Mouse (Mus musculus): Measurements from ENCODE around the gene Actg1. TPM values are rescaled to one million over a fixed set of nuclear protein-coding genes. Genes with fewer than 3 reads are reported as not detected.
A peak's percentile ranks its signal among the peaks of the same experiment; 100 is the strongest.

The Actg1 gene
- total RNA-seq (2021), result 1,000 to 10,000 TPM; 1,451 to 1,562 TPM

DNA sequence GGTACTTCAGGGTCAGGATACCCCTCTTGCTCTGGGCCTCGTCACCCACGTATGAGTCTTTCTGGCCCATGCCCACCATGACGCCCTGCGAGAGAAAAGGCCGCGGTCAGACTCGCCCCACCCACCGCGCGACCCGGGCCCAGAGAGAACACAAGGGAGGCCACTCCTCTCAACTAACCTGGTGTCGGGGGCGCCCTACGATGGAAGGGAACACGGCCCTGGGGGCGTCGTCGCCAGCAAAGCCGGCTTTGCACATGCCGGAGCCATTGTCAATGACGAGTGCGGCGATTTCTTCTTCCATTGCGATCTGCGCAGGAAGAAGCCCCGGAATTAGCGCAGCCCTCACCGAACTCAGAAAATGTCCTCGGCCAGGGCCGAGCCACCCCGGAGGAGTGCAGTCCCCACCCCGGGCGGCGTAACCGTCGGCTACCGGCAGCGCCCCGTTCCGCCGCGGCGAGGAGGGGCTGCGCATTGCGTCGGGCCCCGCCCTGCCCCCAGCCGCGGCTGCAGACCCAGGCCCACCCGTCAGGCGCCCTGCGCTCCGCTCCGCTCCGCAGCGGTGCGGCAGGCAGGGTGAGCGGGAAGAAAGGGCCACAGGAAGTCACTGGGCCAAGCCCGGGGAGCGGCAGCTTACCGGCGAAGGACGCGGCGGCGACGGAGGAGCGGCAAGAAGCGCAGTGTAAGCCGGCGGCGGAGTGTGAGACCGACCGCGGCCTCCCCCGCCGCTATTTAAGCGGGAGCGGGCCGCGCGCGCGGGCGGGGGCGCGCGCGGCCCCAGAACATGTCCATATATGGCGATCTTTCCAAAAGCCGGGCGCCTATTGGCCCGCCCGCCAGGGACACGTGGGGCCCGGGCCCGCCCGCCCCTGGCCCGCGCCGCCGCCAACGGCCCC, at the start of gene Actg1:
TSS of gene Actg1 (minus strand) at position 752 of the 893 bp plus-strand sequence.
- DNase-seq (ENCODE audit: extremely low spot score in 1 of 2, low spot score in 1 of 2), result peak; percentile 66 to 81

DNA sequence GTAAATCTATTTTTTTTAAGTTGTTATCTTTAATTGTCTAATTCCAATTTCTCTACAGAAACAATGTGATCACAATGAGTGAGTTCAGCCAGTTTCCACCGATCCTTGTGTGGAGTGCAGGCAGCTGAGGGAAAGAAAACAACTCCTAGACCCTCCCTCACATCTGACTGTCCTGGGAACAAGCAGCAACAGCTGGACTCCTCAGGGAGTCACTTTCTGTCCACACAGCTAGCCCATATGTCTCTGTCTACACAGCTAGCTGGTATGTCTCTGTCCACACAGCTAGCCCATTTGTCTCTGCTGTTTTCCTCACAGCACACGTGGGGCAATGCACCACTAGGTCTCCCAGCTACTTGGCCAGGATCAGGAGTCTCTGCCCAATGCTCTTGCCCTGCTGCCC, 49.3 kb upstream of the Actg1 start:
- no peak for DNase-seq (ENCODE audit: extremely low spot score in 1 of 2, low spot score in 1 of 2)

DNA sequence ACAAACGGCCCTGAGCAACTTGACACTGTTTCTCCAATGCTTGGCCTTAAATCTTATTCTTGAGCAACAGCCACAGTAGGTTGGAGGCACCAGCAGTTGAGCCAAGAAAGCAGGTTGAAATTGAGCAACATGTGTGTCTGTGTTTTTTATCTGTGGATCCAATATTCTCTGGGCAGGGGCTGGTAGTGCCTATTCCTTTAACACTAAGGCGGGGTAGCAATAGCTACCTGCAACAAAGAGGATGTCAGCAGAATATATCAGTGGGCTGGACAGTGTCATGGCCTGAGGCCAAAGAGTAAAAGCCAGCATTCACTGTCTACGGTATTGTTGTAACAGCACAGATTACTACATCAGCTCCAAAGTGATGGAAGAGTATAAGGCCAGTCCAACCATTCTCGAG, 47.3 kb upstream of the Actg1 start:
- no peak for DNase-seq (ENCODE audit: extremely low spot score in 1 of 2, low spot score in 1 of 2)

DNA sequence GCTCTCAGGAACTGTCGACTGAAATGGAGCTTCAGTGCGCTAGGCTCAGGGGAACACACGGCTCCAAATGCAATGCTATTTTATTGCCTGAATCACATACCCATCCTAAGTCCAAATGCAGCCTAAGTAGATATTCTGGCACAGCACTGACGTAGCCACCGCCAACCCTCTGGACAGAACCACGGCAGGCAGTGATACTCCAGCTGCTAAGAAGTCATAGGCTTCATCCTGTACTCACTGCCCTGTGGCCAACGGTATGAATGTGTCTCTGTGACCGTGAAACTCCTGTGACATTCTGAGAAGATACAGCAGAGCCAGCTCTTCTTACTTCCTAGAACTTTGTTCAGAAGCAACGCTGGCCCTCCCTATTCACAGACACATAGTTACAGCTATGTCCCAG, 40.2 kb upstream of the Actg1 start:
- DNase-seq (ENCODE audit: extremely low spot score in 1 of 2, low spot score in 1 of 2), result no peak

DNA sequence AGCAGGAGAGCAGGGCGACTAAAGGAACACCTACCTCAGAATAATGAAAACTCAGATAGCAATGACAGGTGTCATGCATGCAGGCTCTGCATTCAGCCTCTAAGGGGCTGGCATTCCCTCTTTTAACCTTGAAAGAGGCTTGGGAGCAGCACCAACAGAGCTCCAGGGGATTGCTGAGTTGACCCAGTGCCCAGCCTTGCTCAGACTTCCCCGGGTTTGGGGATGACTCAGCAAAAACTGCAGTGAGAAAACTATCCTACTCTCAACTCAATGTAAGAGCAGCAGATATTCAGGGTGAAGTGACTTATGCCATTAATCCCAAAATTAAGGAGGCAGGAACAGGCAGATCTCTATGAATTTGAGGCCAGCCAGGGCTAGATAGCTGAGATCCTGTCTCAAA, 38.8 kb upstream of the Actg1 start:
- no peak for DNase-seq (ENCODE audit: extremely low spot score in 1 of 2, low spot score in 1 of 2)

DNA sequence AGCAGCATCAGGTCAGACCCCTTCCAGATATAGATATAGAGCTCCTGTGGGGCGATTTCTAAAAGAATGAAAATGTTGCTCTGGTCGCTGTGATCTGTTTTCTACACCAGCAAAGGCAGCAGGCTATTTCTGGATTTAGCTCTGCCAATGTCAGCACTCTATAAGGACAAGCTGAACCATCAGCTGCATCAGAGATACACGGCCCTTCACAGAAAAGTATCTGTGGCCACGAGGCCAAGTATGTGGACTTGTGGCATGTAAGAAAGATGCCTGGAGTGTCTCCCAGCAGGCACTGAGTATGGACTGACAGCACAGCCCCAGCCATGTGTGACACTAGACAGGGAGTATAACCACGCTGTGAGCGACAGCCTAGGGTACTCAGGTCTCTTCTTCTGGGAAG, 38.3 kb upstream of the Actg1 start:
- DNase-seq (ENCODE audit: extremely low spot score in 1 of 2, low spot score in 1 of 2), result no peak

DNA sequence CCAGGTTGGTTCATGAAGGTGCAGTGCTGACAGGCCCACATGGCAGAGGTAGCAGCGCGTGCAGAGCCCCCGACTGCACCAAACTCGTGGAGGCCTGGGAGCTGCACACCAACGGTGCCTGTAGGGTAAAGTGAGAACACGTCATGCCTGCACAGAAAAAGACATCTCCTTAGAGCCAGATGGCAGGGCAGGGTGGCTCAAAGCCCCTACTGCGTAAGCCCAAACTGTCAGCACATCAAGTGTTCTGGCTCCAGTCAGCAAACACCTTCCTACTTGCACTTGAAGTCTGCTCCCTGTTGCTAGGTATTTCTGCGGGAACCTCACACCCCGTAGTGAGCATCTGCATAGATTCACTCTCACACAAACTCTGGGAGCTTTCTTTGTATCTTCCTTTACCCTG, 34.2 kb upstream of the Actg1 start:
- DNase-seq (ENCODE audit: extremely low spot score in 1 of 2, low spot score in 1 of 2), result no peak

DNA sequence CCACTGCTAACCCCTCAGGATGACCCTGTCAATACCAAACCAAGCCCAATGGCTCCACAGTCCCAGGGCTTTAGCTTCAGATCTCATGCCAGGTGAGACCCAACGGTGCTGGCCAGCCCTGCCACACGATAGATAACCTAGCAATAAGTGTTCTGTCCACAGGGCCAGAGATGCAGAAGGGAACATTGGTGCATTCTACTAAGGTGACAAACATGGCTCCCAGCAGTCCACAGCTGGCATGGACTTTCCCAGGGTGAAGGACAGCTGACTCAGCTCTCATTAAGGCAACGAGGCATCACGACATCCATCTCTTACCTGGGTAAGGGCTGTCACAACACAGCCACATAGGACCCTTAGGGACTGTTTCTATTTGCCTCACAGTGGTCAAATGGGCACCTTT, 32.8 kb upstream of the Actg1 start:
- DNase-seq (ENCODE audit: extremely low spot score in 1 of 2, low spot score in 1 of 2), result no peak

DNA sequence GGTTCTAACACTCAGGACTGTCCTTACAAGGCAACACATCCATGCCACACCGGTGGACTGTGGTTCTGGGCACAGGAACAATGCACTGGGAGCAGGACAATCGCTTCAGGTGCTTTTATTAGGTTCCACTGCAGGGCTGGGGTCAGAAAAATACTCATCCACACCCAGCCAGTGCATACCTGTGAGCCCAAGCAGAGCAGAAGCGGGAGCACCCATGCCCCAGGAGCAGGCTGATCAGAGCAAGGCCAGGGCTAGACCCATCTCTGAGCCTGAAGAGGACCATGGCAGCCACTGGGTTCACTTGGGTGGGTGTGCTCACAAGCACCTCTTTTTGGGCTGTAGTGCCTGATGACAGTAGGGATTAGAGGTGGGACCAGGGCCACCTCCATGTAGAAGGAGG, 31.9 kb upstream of the Actg1 start:
- DNase-seq (ENCODE audit: extremely low spot score in 1 of 2, low spot score in 1 of 2), result no peak

DNA sequence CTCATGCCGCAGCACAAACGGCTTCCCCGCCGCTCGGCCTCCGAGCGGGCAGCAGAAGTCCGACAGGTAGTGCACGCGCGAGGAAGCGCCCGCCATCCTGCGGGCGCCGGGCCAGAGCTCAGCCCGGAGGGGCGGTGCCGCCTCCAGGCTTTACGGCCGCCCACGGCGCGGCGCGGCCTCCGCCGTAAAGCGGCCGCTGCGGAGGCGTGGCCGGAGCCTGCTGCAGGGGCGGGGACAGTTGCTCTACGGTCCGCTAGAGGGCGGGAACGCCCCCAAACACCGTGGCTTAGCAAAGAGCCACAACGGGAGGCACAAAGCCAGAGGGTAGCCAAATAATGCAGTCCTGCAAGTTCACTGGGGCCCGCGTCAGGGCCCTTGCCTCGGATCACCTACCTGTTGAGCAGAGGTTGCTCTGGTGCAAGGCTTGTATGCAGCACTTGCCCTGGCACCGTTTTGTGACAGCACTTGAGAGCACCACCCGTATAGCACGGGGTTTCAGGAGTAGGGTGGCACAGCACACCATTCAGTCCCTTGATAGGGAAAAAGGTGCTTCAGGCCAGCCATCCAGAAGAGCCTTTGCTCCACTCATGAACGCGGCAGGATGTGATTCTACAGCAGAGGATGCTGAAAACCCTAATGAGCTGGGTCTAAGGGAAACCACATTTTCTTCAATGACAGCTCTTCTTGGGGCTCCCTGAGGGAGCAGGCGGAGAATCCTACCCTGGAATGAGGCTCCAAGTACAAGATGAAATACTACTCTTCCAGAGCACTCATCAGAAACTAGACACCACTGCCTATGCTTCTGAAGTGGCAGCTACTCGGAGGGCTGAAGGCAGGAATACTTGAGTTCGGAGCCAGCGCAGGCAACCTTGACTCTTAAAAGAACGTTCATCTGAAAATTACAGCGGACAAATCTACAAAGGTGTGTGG, 30.5 kb upstream of the Actg1 start, which contains the start of gene Faap100:
TSS of gene Faap100 (minus strand) at position 154 of the 930 bp plus-strand sequence.
- peak; percentile 71 to 83 for DNase-seq (ENCODE audit: extremely low spot score in 1 of 2, low spot score in 1 of 2)

DNA sequence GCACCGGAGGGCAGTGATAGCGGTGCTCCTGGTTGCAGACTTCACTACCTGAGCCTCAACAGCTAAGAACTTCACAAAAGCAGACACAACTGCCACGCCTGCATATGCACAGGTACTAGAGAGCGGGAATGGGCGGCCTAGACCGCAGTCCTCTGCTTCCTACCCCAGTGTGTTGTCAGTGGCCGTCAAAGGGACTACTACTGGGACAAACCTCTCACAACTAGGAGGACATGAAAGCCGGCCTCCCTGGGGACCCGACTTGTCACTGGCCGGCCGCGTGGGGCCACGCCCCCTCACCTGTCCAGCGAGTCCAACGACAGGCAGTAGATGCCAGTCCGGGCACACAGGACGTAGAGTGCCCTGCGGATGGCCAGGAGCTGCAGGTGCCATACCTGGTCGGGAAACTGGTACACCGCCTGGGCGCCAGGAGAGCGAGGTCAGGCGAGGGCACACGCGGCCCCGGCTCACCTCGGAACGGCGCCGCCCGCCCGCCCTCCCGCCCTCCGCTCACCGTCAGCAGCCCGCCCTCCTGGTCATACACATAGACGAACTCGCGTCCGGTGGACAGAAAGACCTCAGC, 29.8 kb upstream of the Actg1 start:
- DNase-seq (ENCODE audit: extremely low spot score in 1 of 2, low spot score in 1 of 2), result no peak

DNA sequence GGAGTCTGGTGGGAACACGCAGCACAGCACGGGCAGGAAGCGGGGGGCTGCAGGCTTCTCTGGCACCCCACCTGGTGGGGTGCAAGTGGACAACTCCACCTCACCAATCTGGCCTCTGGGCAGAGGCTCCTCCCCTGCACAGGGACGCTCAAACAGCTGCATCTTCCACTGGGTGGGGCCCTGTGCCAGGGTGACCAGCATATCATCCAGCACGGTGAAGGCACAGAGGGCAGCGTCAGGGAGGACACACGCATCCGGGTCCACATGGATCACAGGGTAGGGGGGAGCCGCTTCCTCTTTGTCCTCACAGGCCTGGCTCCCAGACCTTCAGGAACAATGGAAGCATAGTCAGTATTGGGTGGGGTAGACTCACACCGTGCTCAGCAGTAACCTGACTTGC, 29.0 kb upstream of the Actg1 start:
- no peak for DNase-seq (ENCODE audit: extremely low spot score in 1 of 2, low spot score in 1 of 2)

DNA sequence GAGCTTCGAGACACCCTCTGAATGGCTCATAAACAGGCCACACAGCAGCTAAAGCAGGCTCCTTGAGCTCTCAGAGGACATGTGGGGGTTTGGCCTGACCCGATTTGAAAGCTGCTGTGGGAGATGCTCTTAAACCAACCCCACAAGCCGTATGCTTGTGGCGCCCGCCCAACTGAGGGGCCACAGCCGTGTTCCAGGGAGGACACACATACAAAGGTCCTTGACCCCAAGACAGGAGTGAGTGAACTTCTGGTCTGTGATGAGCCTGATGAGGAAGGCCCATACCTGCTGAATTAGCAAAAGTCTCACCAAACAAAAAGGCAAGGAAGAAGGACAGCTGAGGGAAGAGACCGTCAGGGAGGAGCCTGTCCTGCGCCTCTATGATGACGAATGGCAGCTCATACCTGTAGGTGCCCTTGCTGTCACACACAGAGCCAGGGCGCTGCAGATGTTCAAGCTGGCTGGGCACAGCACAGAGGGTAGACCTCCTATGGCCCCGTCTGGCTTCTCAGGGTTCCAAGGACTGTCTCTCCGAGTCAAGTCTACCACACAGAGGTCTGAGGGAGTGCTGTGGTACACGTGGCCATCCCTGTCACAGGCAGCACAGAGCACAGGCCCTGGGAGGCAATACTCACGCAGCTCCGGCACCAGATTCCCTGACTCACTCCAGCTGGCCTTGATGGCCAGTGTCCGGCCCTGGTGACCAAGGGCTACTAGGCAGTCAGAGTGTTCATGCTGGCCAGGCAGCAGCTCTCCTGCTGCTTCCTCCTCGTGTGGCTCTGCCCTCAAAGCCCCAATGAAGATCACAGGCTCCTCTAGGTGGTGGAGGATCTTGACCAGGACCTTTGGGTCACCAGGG, 28.2 kb upstream of the Actg1 start:
- DNase-seq (ENCODE audit: extremely low spot score in 1 of 2, low spot score in 1 of 2), result no peak

DNA sequence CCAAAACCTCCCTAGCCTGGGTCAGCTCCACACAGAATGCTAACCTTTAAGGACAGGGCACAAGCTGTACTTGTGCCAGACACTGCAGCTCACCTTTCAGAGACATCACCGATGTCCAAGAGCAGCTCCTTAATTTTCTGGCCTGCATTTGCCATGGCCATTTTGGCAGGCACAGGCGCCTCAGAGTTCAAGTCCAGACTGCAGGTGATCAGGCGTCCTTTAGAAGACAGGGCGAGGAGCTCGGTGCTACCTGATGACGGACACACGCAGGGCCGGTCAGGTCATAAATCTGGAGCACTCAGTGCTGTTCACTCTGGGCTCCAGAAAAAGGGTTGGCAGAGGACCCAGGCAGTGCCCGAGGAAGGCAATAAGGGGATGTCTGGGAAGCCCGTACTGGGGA, 27.0 kb upstream of the Actg1 start:
- no peak for DNase-seq (ENCODE audit: extremely low spot score in 1 of 2, low spot score in 1 of 2)

DNA sequence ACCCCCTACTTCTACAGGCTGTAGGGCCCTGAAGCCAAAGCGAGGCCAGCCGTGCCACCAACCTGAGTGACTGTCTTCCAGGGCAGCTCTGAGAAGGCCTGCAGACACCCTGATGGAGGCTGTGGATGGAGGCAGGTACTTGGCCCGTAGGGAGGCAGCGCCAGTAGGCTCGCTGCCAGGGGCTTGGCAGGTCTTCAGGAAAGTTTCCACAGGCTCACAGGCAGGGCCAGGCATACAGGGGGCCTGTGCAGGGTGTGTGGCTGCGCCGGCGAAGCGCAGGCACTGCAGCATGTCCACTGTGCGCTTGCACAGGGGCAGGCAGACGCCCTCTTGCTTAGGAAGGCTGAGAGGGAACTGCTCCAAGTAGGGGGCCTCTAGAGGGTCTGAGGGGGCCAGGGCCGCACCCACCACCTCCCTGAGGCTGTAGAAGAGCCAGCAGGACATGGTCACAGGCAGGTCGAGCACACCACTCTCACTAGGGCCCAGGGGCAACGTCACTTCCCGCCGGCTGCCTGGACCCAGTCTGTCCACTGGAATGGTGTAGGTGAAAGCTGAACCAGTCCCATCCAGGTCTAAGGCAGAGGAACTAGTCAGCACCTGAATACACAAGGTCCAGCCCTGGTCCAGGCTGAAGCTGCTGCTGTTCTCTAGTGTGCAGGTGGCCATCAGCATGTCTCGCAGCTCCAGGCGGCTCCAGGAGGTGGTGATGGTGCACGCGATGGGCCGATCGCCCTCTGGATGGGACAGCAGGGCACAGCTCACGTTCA, 25.7 kb upstream of the Actg1 start:
- DNase-seq (ENCODE audit: extremely low spot score in 1 of 2, low spot score in 1 of 2), result no peak

DNA sequence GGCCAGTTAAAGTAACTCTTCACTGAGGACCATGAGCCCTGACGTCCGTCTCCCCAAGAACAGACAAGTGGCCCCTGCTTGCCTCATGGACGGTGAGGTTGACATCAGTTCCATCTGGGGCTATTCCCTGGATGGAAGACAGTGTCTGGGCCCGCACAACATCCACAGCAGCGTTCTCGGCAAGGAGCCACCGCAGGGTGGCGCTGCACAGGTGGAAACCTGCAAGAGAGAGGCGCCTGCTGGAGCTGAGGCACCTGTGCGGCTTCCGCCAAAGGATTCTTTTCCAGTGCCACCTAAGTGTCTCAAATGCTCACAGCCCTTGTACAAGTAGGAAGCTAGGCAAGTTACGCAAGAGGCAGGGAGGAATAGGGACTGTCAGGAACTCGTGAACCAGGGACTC, 24.7 kb upstream of the Actg1 start:
- DNase-seq (ENCODE audit: extremely low spot score in 1 of 2, low spot score in 1 of 2), result no peak

DNA sequence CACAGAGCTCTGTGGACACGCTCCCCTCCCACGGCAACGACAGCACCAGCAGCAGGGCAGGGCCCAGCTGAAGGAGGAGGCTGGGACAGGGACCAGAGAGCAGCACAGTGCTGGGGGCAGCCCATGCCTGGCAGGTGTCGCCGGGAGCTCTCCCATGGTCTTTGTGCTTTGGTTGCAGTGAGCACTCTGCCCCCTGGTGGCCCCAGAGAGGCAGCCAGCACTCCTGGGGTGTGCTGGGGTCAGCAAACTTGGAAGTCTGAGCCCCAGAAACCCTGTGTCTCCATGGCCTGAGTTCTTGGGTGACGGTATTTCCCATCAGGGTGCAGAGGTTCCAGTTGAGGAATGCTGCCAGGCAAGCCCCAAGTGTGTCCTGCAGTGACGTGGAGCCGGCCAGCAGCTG, 21.3 kb upstream of the Actg1 start:
- DNase-seq (ENCODE audit: extremely low spot score in 1 of 2, low spot score in 1 of 2), result peak in 1 of 2 experiments; percentile 69

DNA sequence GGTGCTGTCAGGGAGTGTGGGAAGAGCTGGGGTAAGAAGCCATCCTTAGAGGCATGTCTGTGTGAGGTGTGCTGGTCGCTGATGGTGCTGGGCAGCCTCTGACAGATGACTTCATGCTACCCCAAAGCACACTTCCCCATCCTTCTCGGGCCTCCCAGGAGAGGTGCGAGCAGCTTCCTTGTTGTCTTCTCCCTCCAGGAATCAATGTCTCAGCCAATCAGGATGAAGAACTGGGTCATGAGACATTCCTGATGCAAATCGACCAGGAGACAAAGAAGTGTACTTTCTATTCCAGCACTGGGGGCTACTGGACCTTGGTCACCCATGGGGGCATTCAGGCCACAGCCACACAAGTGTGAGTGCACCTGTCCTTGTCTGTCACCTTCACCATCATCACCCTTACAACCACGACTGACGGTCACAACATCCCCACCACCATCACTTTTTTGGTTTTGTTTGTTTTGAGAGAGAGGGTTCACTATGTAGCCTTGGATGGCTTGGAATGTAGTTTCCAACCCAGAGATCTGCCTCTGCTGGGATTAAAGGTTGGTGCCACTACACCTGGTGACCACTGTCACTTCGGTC, 18.2 kb upstream of the Actg1 start:
- no peak for DNase-seq (ENCODE audit: extremely low spot score in 1 of 2, low spot score in 1 of 2)

DNA sequence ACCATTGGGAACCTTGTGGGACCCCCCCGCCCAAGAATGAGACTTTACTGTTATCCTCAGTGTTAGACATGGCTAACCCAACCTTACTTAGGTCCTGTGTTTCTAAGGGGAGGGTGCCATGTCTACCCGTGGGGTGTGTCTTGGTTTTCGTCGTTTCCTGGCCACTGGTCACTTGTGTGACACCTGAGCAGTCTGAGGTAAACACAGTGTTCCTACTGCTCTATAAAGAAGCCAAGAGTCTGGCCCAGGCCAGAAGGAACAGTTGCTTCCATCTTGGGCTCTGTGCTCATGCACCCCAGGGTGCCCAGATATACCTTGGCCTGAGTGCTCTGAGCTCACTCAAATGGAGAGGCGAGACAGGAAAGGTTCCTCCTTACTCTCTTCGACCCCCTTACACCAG, 14.5 kb upstream of the Actg1 start:
- no peak for DNase-seq (ENCODE audit: extremely low spot score in 1 of 2, low spot score in 1 of 2)
